Mouse (Mus musculus) heart, adult 2 months (tissue): ENCODE data around the gene Barx2. TPM values are rescaled to one million over a fixed set of nuclear protein-coding genes. Genes with fewer than 3 reads are reported as not detected.

Experiments
- DNase-seq, 2 experiments: peaks; one replicate each; pipeline ENCODE4 v3.0.0; 2021
- H3K27ac ChIP-seq: fragments of 200-600 bp; 2 replicates; pipeline ENCODE4 v1.8.1; 2022
- H3K27me3 ChIP-seq: fragments of 200-500 bp; 2 replicates; pipeline ENCODE4 v1.6.1; 2012; ENCODE audit warnings: mild to moderate bottlenecking, low read length, inconsistent platforms, mixed read lengths; ENCODE audit not compliant: control insufficient read depth, insufficient read depth
- H3K36me3 ChIP-seq: fragments of 200-500 bp; 2 replicates; pipeline ENCODE4 v1.6.1; 2012; ENCODE audit warnings: low read length, inconsistent platforms; ENCODE audit not compliant: control insufficient read depth, insufficient read depth
- H3K4me1 ChIP-seq: fragments of 200-500 bp; 2 replicates; pipeline ENCODE4 v1.6.1; 2011; ENCODE audit warnings: low read length; ENCODE audit not compliant: control insufficient read depth, insufficient read depth
- H3K4me3 ChIP-seq: fragments of 200-600 bp; 2 replicates; pipeline ENCODE4 v1.8.1; 2022
- H3K79me2 ChIP-seq: fragments of 200-500 bp; replicated peaks from 2 replicates; pipeline ENCODE4 v1.6.1; 2012; ENCODE audit warnings: mild to moderate bottlenecking, inconsistent platforms, low read length, moderate library complexity, mixed read lengths; ENCODE audit not compliant: control insufficient read depth, insufficient read depth
- H3K9ac ChIP-seq: fragments of 200-500 bp; 2 replicates; pipeline ENCODE4 v1.6.1; 2012; ENCODE audit warnings: low read depth, mild to moderate bottlenecking, control low read depth, inconsistent platforms, low read length, mixed read lengths
- CTCF ChIP-seq: fragments of 200-600 bp; IDR thresholded peaks from 2 replicates; pipeline ENCODE4 v1.8.1; 2022; ENCODE audit warnings: antibody characterized with exemption, mild to moderate bottlenecking, moderate library complexity
- EP300 ChIP-seq: fragments of 200-500 bp; IDR thresholded peaks from 2 replicates; pipeline ENCODE4 v1.6.1; 2011; ENCODE audit warnings: low read depth, low read length, control low read depth; ENCODE audit not compliant: insufficient read depth
- POLR2A ChIP-seq: fragments of 200-500 bp; IDR thresholded peaks from 2 replicates; pipeline ENCODE4 v1.6.1; 2011; ENCODE audit warnings: mild to moderate bottlenecking, low read depth, low read length, control low read depth; ENCODE audit not compliant: insufficient read depth
- WGBS: fragments of 180-500 bp; shearing (Covaris S2); methylation state at CpG from one replicate; pipeline ENCODE4 v1.1.7; 2018; 5-methylcytosine and 5-hydroxymethylcytosine counted together
- intact Hi-C: fragments of 180-260 bp; cut with DNase I; formaldehyde crosslinking; loops from one replicate; pipeline ENCODE4 v1.15.1; 2025
- polyA plus RNA-seq: library from polyadenylated mRNA; depleted of rRNA; stranded (reverse); fragments of >200 nt; gene quantifications from 2 replicates; pipeline ENCODE4 v1.2.3, GENCODE M21; 2012
- total RNA-seq, 2 experiments: library from RNA; stranded (reverse); gene quantifications; 2 replicates each; pipeline ENCODE4 v1.2.3; 2021

Barx2 gene
- total and polyA plus RNA-seq, 3 experiments: 0.04 to 0.36 (median 0.13) TPM

DNA sequence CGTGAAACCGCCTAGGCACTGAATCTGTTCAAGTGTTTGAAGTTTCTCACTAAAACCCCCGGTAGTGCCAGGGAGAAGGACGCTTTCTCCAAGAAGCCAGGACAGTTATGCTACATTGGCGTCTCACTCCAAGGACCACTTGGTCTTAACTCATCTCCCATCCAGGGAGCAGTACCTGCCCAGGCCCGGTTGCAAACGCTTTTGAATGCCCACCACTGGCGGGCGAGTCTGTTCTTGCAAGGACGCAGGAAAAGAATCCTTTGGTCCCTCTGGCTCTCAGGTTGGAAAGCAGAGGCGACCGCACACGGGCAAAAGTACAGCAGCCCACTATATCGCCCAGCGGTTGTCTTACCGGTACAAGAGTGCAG, 725 bp downstream of the Barx2 start:
- peaks cover 18% of the 10 kb centered on the region for H3K27me3 ChIP-seq
- H3K36me3 ChIP-seq: no peaks in the 10 kb centered on the region
- no peaks in the 10 kb centered on the region for H3K4me1 ChIP-seq
- TF ChIP-seq EP300: no peak
- TF ChIP-seq CTCF: no peak
- no peak for TF ChIP-seq POLR2A
- WGBS: 10% methylated on average over 16 of the region's 16 CpGs
- intact Hi-C loops: no loop called here
- H3K27ac ChIP-seq: no peak overlapping the region
- no peak for DNase-seq
- H3K9ac ChIP-seq: no peak overlapping the region
- no peaks in the 10 kb centered on the region for H3K79me2 ChIP-seq
- H3K4me3 ChIP-seq: no peak overlapping the region

DNA sequence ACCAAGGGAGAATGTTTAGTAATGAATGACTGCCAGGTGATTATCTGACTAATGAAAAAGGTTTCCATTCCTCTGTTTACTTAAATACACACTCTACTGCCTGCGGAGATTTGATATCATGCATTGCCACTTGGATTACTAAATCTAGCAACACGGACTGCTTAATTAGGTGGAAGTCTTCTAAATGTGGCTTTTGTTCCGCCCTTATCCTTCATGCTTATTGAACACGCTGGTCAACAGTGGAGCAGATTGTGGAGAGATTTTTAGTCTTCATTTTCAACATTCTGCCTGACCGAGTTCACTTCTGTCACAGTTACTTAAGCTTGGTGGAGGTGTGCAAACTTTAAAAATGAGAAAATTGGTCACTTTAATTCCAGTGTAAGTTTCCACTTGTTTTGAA, 3.0 kb downstream of the Barx2 start:
- TF ChIP-seq POLR2A: no peak
- no peak for TF ChIP-seq EP300
- intact Hi-C loops: no loop called here
- Histone ChIP-seq H3K27ac (no peak overlapping the region), H3K27me3 (peaks cover 13% of the 10 kb centered on the region), H3K4me1 (no peaks in the 10 kb centered on the region), H3K79me2 (no peaks in the 10 kb centered on the region), H3K36me3 (no peaks in the 10 kb centered on the region), H3K4me3 (no peak overlapping the region), H3K9ac (no peak overlapping the region)
- DNase-seq: no peak
- 62% methylated on average over 5 of the region's 5 CpGs for WGBS

DNA sequence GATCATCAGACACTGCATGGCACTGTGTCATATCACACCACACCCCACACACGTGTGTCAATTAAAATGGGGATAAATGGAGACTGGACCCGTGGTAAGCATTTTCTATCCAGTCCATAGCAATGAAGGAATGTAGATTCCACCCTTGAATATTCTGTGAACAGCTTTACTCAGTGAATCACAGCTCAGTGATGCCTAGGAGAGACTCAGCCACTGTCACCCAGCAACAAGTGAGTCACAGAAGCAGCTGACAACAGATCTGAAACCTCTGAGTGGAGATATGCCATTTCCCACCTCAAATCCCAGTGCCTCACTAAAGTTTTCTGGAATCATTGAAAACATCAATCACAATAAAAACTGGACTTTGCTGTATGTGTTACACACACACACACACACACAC, 11.5 kb downstream of the Barx2 start:
- Histone ChIP-seq H3K27ac (no peak overlapping the region), H3K36me3 (no peaks in the 10 kb centered on the region), H3K9ac (no peak overlapping the region), H3K27me3 (no peaks in the 10 kb centered on the region; the same call in 1 of the 2 replicates), H3K4me3 (no peak overlapping the region), H3K4me1 (no peaks in the 10 kb centered on the region), H3K79me2 (no peaks in the 10 kb centered on the region)
- WGBS: 77% methylated on average over 2 of the region's 2 CpGs
- intact Hi-C loops: no loop called here
- TF ChIP-seq POLR2A (no peak), EP300 (no peak), CTCF (no peak)
- no peak for DNase-seq

DNA sequence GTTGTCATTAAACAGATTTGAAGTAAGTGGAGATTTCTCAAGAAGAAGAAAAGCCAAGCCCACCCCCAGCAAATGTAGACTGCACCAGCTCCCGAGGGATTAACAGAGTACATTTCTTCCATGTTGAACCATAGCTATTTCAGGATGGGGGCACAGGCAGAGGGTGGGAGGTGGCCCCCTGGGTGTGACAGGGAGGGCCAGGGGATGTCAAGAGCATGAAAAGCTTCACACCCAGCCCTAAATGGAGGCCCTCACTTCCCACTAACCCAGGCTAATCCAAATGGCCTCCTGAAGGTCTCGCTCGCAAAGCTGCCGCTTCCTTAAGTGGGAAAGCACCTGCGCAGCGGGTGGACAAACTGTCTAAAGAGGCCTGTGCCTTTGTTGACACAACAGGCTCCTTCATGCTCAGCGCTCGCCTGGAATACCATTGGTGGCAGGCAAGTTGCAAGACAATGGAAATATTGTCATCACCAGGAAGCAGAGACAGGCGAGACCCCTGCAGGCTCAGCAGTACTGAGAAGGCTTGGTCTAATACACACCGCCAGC, 18.4 kb downstream of the Barx2 start:
- 62% methylated on average over 10 of the region's 10 CpGs for WGBS
- no peak for DNase-seq
- Histone ChIP-seq H3K27ac (no peak overlapping the region), H3K4me3 (no peak overlapping the region), H3K9ac (no peak overlapping the region), H3K36me3 (no peaks in the 10 kb centered on the region), H3K79me2 (no peaks in the 10 kb centered on the region), H3K27me3 (no peaks in the 10 kb centered on the region), H3K4me1 (no peaks in the 10 kb centered on the region)
- TF ChIP-seq POLR2A: no peak
- no peak for TF ChIP-seq EP300
- no peak for TF ChIP-seq CTCF
- intact Hi-C loops: no loop called here

DNA sequence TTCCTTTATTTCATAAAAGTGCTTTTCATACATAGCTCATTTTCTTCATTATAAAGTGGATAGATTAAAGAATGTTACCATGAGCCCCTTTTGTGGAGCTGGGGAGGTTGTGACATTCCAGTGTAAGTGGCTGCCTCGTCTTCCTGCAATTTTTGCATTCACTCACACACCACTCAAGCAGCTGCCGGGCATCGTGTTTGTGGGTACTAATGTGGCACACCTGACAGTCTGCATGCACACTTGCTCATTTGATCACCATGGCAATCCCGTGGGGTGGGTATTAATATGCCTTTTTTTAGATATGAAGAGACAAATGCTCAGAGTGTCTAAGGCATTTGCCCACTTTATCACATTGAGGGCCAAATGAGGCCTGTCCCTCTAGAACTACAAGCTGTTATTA, 24.9 kb downstream of the Barx2 start:
- Histone ChIP-seq H3K4me1 (no peaks in the 10 kb centered on the region), H3K36me3 (no peaks in the 10 kb centered on the region), H3K4me3 (no peak overlapping the region), H3K27me3 (no peaks in the 10 kb centered on the region), H3K27ac (no peak overlapping the region), H3K9ac (no peak overlapping the region), H3K79me2 (no peaks in the 10 kb centered on the region)
- no peak for TF ChIP-seq EP300
- TF ChIP-seq CTCF: no peak
- TF ChIP-seq POLR2A: no peak
- intact Hi-C loops: no loop called here
- WGBS: 74% methylated on average over 4 of the region's 4 CpGs
- DNase-seq: no peak

DNA sequence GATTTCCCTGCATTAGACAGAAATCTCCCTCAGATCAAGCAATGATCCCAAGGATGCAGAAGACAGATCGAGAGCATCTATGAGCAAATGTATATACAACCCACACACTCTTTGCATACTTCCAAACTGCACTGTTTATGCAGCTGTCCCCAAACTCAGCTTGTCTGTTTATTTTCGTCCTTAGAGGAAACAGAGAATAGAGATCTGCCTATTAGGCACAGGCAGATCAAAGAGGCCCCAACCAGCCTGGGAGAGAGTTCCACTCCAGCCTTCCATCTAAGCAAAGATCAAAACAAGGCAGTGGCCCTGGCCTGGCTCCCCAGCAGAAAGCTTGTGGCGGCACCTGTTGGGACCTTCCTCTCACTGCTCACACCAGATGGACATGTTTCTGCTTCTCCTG, 27.0 kb downstream of the Barx2 start:
- H3K4me1 ChIP-seq: no peaks in the 10 kb centered on the region
- no peak for TF ChIP-seq CTCF
- TF ChIP-seq EP300: no peak
- no peak for TF ChIP-seq POLR2A
- WGBS: 47% methylated on average over 3 of the region's 3 CpGs

DNA sequence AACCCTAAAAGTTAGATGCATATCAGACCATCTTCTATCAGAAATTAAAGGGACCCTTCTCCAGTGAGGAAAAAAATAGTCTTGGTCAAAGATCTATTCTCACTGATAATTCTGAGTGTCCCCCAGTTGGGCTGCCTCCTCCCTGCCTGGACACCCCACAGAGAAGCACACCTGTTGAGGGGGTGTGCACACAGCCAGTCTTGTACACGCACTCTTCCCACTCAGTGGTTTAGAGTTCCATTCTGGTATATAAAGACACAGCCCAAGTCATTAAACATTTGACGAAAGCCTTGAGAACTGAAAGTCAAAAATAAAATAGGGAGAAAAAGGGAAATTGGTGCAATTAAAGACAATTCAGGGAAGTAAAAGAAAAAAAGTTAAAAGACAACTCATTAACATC, 30.9 kb downstream of the Barx2 start:
- WGBS: 83% methylated on average over 2 of the region's 2 CpGs
- no peaks in the 10 kb centered on the region for H3K27me3 ChIP-seq
- H3K4me3 ChIP-seq: no peak overlapping the region
- no peak for DNase-seq
- no peak overlapping the region for H3K9ac ChIP-seq
- H3K27ac ChIP-seq: no peak overlapping the region
- no peaks in the 10 kb centered on the region for H3K4me1 ChIP-seq
- no peaks in the 10 kb centered on the region for H3K79me2 ChIP-seq
- intact Hi-C loops: no loop called here
- H3K36me3 ChIP-seq: no peaks in the 10 kb centered on the region
- TF ChIP-seq POLR2A: no peak
- TF ChIP-seq EP300: no peak
- TF ChIP-seq CTCF: no peak

More for the DNA sequence above, 27.0 kb downstream of the Barx2 start:
- intact Hi-C loops: no loop called here
- no peaks in the 10 kb centered on the region for H3K36me3 ChIP-seq
- no peak overlapping the region for H3K9ac ChIP-seq
- no peaks in the 10 kb centered on the region for H3K79me2 ChIP-seq
- no peak overlapping the region for H3K27ac ChIP-seq
- no peaks in the 10 kb centered on the region for H3K27me3 ChIP-seq
- no peak overlapping the region for H3K4me3 ChIP-seq
- no peak for DNase-seq
